Mouse (Mus musculus) embryonic facial prominence, embryonic 14.5 days (tissue): ENCODE measurements around the gene Bend3. TPM values are rescaled to one million over a fixed set of nuclear protein-coding genes. Genes with fewer than 3 reads are reported as not detected.

Experiments
- ATAC-seq: fragments of 200-750 bp; cut with Nextera tagmentation; 2 replicates; pipeline ENCODE4 v1.8.0; 2017; ENCODE audit warnings: low read depth, moderate number of reproducible peaks, moderate TSS enrichment
- DNase-seq: peaks from one replicate; pipeline ENCODE4 v3.0.0-alpha.2; 2015; ENCODE audit warnings: low spot score
- H3K27ac ChIP-seq: fragments of 300-500 bp; sonication (generic); replicated peaks from 2 replicates; pipeline ENCODE4 v1.5.1; 2014; ENCODE audit warnings: low read depth, mild to moderate bottlenecking, low read length, moderate library complexity
- H3K27me3 ChIP-seq: fragments of 300-500 bp; sonication (generic); replicated peaks from 2 replicates; pipeline ENCODE4 v1.6.1; 2014; ENCODE audit warnings: low read length; ENCODE audit not compliant: control insufficient read depth, insufficient read depth
- H3K36me3 ChIP-seq: fragments of 300-500 bp; sonication (generic); 2 replicates; pipeline ENCODE4 v1.6.1; 2014; ENCODE audit warnings: low read length, mixed read lengths; ENCODE audit not compliant: control insufficient read depth, insufficient read depth
- H3K4me1 ChIP-seq: fragments of 300-500 bp; sonication (generic); 2 replicates; pipeline ENCODE4 v1.6.1; 2014; ENCODE audit warnings: antibody characterized with exemption, low read length; ENCODE audit not compliant: control insufficient read depth, insufficient read depth
- H3K4me2 ChIP-seq: fragments of 300-500 bp; sonication (generic); 2 replicates; pipeline ENCODE4 v1.6.1; 2014; ENCODE audit warnings: low read depth, mild to moderate bottlenecking, low read length, moderate library complexity, mixed read lengths
- H3K4me3 ChIP-seq: fragments of 300-500 bp; sonication (generic); 2 replicates; pipeline ENCODE4 v1.5.1; 2014; ENCODE audit warnings: low read depth, mild to moderate bottlenecking, low read length
- H3K9ac ChIP-seq: fragments of 300-500 bp; sonication (generic); 2 replicates; pipeline ENCODE4 v1.6.1; 2014; ENCODE audit warnings: low read depth, mild to moderate bottlenecking, low read length, moderate library complexity, mixed read lengths
- H3K9me3 ChIP-seq: fragments of 300-500 bp; sonication (generic); 2 replicates; pipeline ENCODE4 v1.6.1; 2016; ENCODE audit warnings: low read length; ENCODE audit not compliant: control insufficient read depth
- WGBS: fragments of 180-500 bp; shearing (Covaris S2); extraction: QIAGEN DNeasy Blood & Tissue Kit; methylation state at CpG from one replicate; pipeline ENCODE4 v1.1.7; 2014; 5-methylcytosine and 5-hydroxymethylcytosine counted together
- polyA plus RNA-seq: library from polyadenylated mRNA; unstranded; fragments of >200 nt; fragmentation: Nextera tagmentation; extraction: Ambion mirVana; gene quantifications from 2 replicates; pipeline ENCODE4 v1.2.1, GENCODE M21; 2014

Bend3 gene
- polyA plus RNA-seq, 1 experiment from 2014 or later = 3.6 TPM

DNA sequence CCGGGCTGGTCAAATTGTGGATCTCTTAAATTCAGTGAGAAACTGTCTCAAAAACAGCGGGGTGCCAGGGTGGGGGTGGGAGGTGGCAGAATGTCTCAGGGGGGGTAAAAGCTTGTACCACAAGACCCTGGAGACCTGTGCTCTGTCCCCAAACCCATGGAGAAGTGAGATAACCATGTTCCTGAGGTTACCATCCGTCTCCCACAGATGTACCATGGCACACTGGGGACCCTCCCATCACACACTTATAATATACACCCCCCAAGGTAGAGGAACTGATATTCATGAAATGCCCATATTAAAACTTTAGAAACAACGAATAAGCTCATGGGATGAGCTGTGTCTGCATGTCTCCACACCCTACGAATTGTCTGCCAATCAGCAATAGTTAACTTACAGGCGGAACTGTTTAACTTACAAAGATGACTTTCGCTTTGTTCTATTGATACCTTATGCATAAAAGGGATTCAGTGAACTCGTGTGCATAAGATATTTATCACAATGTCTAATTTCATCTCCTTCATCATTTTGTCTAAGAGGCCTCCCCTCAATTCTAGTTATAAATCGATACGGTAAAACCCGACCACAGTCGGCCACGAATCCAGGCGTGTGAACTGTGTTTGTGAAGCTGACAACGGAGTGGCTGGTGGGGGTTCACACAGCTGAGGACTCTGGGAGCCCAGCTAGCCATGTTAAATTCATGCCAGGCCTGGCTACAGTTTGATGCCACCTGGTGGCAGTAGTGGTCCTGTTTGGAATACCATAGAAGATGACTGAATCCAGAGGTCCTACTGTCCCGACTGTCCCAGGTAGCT lies 26.6 kb upstream of the Bend3 start:
- Histone ChIP-seq H3K9ac (peak overlapping the region; percentile 46), H3K36me3 (no peaks in the 10 kb centered on the region)
- peak; percentile 92 for ATAC-seq

DNA sequence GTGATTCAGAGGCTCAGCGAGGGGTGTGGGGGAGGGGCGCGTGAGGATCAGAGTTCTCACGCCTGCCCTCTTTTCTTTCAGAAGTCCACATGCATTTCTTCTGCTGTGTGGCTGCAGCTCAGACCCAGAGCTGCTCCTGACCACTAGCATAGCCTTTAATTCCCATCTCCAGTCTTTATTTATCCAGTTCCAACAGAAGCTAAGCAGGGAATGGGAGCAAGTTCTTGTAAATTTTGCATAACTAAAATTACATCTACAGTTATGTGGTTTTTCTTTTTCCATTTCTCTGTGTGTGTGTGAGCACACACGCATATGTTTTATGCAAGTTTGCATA lies 26.0 kb upstream of the Bend3 start:
- Histone ChIP-seq H3K9me3 (no peaks in the 10 kb centered on the region), H3K4me1 (peaks cover 5% of the 10 kb centered on the region; the same call in 1 of the 2 replicates), H3K36me3 (no peaks in the 10 kb centered on the region), H3K4me3 (peak overlapping the region; percentile 25), H3K27me3 (no peaks in the 10 kb centered on the region), H3K9ac (peak overlapping the region; percentile 46; the same call in 1 of the 2 replicates), H3K27ac (no peak overlapping the region), H3K4me2 (peak overlapping the region; percentile 53)
- WGBS = 16% methylated on average over 5 of the region's 5 CpGs
- DNase-seq = no peak
- ATAC-seq = no peak

More for the DNA sequence above, 26.6 kb upstream of the Bend3 start:
- Histone ChIP-seq H3K4me2 (peak overlapping the region; percentile 53), H3K4me3 (peak overlapping the region; percentile 25), H3K27ac (no peak overlapping the region), H3K4me1 (peaks cover 5% of the 10 kb centered on the region; the same call in 1 of the 2 replicates), H3K9me3 (no peaks in the 10 kb centered on the region), H3K27me3 (no peaks in the 10 kb centered on the region)
- WGBS = 21% methylated on average over 16 of the region's 16 CpGs
- peak; percentile 90 for DNase-seq

DNA sequence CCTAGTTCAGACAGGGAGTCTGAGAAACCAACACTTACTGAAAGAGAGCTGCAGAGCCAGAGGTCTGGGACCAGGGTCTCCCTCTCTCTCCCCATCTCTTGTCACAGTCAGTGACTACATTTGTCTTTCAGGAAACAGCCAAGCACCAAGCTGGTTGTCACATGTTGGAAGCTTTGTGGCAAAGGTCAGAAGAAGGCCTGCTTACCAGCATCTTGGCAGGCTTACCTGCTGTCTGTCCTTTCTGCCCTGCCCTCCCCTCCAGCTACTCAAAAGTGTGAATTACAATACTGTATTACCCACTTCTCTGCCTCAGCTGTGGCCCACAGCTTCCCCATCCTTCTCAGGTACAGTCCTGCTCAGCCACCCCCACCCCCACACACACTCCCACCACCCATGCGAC lies 24.4 kb upstream of the Bend3 start:
- ATAC-seq (no peak), DNase-seq (no peak)
- H3K27ac ChIP-seq = no peak overlapping the region
- no peaks in the 10 kb centered on the region for H3K27me3 ChIP-seq
- no peaks in the 10 kb centered on the region for H3K36me3 ChIP-seq
- peaks cover 5% of the 10 kb centered on the region; the same call in 1 of the 2 replicates for H3K4me1 ChIP-seq
- H3K9me3 ChIP-seq = no peaks in the 10 kb centered on the region
- 75% methylated on average over 1 of the region's 1 CpGs for WGBS
- H3K4me2 ChIP-seq = no peak overlapping the region
- H3K4me3 ChIP-seq = no peak overlapping the region
- H3K9ac ChIP-seq = no peak overlapping the region

DNA sequence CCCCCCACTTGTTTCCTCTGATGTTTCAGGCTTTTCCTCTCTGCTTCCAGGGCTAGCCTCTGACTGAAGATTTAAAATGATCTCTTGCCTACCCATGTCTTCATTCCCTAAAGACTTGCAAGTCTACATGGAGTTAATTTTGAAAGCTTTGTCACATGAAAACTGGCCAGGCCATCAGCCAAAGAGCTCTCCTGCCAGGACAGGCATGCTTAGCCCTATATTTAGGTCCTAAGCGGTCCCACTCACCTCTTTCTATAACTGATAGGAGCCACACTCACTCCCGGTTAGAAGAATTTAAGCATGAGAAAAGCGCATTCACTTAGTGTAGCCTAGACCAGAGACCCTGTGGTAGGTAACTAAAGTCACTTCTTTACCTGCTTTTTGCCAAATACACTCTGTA lies 24.0 kb upstream of the Bend3 start:
- Histone ChIP-seq H3K4me2 (no peak overlapping the region), H3K27me3 (no peaks in the 10 kb centered on the region), H3K36me3 (no peaks in the 10 kb centered on the region), H3K4me3 (no peak overlapping the region), H3K9me3 (no peaks in the 10 kb centered on the region), H3K9ac (no peak overlapping the region), H3K27ac (no peak overlapping the region), H3K4me1 (peaks cover 5% of the 10 kb centered on the region; the same call in 1 of the 2 replicates)
- DNase-seq = no peak
- WGBS = 84% methylated on average over 3 of the region's 3 CpGs
- no peak for ATAC-seq

DNA sequence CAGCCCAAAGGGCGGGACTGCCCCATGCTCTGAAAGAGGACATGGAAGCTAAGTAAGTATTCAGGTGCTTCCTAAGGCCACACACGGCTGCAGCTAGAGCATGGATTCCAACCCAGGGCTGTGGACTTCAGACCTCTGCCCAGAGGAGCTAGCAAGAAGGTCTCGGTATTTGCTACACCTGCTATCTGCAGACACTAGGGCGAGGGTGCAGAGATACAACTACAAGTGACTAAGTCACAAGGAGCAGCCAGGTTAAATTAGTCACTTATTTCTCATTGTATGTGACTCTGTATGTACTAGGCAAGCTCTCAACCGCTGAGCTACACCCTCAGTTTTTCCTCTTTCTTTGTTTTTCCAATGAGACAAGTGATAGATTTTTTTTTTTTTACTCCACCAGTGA lies 15.8 kb upstream of the Bend3 start:
- H3K27ac ChIP-seq = no peak overlapping the region
- DNase-seq = no peak
- H3K27me3 ChIP-seq = no peaks in the 10 kb centered on the region
- no peak overlapping the region for H3K9ac ChIP-seq
- no peak overlapping the region for H3K4me2 ChIP-seq
- no peaks in the 10 kb centered on the region for H3K4me1 ChIP-seq
- H3K36me3 ChIP-seq = no peaks in the 10 kb centered on the region
- ATAC-seq = no peak
- 80% methylated on average over 5 of the region's 5 CpGs for WGBS
- no peaks in the 10 kb centered on the region for H3K9me3 ChIP-seq
- H3K4me3 ChIP-seq = no peak overlapping the region

DNA sequence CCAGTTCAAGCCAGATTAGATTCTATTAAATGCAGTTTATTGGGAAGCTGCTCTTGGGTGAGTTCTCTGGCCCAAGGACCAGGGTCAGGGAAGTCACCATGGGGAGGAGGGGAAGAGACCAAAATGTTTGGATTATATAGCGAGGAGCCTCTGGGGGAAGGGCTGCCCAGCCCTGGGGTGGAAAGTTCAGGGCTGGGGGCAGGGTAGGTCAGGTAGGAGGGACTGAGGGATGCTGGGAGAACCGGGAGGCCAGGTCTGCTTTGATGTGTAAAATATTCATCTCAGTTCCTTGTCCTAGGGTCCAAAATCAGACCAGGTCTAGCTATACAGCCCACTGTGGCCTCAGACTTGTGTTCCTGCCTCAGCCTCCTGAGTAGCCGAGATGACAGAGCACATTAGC lies 15.4 kb upstream of the Bend3 start:
- Histone ChIP-seq H3K9ac (no peak overlapping the region), H3K4me3 (no peak overlapping the region), H3K4me1 (no peaks in the 10 kb centered on the region), H3K27me3 (no peaks in the 10 kb centered on the region), H3K27ac (no peak overlapping the region), H3K9me3 (no peaks in the 10 kb centered on the region), H3K4me2 (no peak overlapping the region), H3K36me3 (no peaks in the 10 kb centered on the region)
- WGBS = 47% methylated on average over 3 of the region's 3 CpGs
- DNase-seq (no peak), ATAC-seq (no peak)

DNA sequence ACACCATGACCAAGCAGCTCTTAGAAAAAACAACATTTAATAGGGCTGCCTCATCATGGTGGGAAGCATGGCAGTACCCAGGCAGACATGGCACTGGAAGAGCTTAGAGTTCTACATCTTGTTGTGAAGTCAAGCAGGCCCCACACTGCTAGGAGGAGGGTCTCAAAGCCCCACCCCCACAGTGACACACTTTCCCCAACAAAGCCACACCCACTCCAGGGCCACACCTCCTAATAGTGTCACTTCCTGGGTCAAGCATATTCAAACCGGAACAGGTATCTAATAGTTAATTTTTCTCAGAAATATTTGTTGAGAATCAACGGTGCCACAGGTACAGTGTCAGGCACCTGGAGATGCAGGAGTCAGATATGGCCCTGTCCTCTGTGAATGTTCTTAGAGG lies 12.4 kb upstream of the Bend3 start:
- WGBS = 96% methylated on average over 2 of the region's 2 CpGs
- Histone ChIP-seq H3K9me3 (no peaks in the 10 kb centered on the region), H3K27ac (no peak overlapping the region)

DNA sequence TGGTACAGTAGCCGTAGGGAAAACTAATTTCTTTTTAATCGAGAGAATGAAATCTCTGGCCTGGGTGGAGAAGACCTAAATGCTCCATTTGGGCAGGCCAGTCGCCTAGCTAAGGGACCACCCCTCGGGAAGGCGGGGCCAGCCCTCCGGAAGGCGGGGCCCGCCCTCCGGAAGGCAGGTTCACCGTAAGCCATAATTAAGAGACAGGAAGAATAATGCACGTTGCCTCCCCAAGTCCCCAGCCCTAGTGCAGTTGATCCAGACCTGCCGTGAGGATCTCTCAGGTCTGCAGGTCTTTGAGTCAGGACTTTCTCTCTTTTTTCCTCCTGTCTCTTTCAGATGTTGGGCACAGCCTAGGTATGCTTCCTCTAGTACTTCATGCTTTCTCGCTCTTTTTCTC lies 11.0 kb upstream of the Bend3 start:
- H3K36me3 ChIP-seq = no peaks in the 10 kb centered on the region
- H3K9ac ChIP-seq = no peak overlapping the region
- WGBS = 37% methylated on average over 13 of the region's 13 CpGs
- H3K4me3 ChIP-seq = no peak overlapping the region
- H3K9me3 ChIP-seq = no peaks in the 10 kb centered on the region
- H3K27ac ChIP-seq = no peak overlapping the region
- H3K27me3 ChIP-seq = no peaks in the 10 kb centered on the region
- ATAC-seq (no peak), DNase-seq (no peak)
- H3K4me2 ChIP-seq = peak overlapping the region; percentile 26; the same call in 1 of the 2 replicates
- no peaks in the 10 kb centered on the region for H3K4me1 ChIP-seq

More for the DNA sequence above, 12.4 kb upstream of the Bend3 start:
- ATAC-seq (no peak), DNase-seq (no peak)
- H3K4me1 ChIP-seq = no peaks in the 10 kb centered on the region
- no peaks in the 10 kb centered on the region for H3K27me3 ChIP-seq
- no peak overlapping the region for H3K4me2 ChIP-seq
- no peak overlapping the region for H3K4me3 ChIP-seq
- H3K36me3 ChIP-seq = no peaks in the 10 kb centered on the region
- H3K9ac ChIP-seq = no peak overlapping the region

DNA sequence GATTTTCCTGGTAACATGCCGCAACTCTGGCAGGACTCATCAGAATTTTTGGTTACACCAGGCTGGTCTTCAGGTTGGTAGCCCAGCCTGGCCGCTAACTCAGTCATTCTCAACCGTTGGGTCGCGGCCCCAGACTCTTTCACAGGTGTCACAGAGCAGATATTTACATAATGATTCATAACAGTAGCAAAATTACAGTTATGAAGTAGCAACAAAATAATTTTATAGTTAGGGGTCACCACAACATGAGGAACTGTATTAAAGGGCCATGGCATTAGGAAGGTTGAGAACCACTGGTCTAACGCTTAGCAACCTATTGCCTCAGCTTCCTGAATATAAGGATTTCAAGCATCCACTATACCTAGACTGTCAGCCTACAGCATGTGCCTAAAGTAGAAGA lies 10.3 kb upstream of the Bend3 start:
- Histone ChIP-seq H3K36me3 (no peaks in the 10 kb centered on the region), H3K4me1 (no peaks in the 10 kb centered on the region), H3K9ac (no peak overlapping the region), H3K4me3 (no peak overlapping the region), H3K27ac (no peak overlapping the region), H3K4me2 (no peak overlapping the region), H3K27me3 (no peaks in the 10 kb centered on the region), H3K9me3 (no peaks in the 10 kb centered on the region)
- WGBS = 94% methylated on average over 6 of the region's 6 CpGs
- ATAC-seq (no peak), DNase-seq (no peak)
